Mouse (Mus musculus): ENCODE measurements around the gene Olfr1178. TPM values are rescaled to one million over a fixed set of nuclear protein-coding genes. Genes with fewer than 3 reads are reported as not detected.

Gene Olfr1178
- total RNA-seq (2021): not detected
- long read RNA-seq, experiment 1: 0 reads
- long read RNA-seq, experiment 2: 0 reads

DNA sequence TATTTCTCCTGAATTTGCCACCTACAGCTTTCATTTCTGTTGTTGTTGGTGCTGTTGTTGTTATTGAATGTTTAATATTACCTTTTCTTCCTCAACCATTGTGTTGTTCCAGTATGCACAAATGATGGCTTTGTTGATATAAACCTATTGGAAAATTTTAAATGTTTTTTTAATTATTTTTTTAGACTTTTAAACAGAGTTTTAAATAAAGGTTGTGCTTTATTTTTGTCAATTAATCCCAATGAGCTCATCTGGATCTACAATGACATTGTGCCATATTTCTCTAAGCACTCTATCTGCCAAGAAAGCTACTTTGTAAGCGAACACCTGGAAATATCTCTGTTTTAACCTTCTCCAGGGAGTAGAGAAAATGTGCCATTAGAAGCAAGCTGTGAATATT lies at the start of gene Olfr1178:
Gene Olfr1178, plus strand, starts transcription at position 301 of the 400 bp plus-strand sequence.
- intact Hi-C loops (cut with DNase I): no loop called here
- no peak for DNase-seq

DNA sequence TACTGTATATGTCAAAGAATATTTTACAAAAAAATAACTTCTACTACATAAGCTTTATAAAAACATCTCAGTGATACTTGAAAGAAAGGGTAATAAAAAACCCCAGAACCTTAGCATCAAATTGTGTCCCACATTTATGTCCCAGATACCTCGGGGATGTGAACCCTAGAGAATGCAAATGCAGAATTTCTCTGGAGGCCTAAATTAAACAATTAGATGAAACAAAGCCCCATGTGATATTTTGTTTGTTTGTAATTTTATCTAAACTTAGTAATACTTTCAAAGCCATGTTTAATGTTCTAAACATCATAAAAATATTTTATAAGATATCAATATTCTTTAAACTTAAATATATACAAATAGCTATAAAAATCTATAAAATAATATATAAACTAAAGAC lies 40.5 kb upstream of the Olfr1178 start, which contains the start of gene Olfr1177-ps:
Gene Olfr1177-ps, minus strand, starts transcription at position 101 of the 400 bp plus-strand sequence.
- no peak for DNase-seq
- intact Hi-C loops (cut with DNase I): no loop called here

DNA sequence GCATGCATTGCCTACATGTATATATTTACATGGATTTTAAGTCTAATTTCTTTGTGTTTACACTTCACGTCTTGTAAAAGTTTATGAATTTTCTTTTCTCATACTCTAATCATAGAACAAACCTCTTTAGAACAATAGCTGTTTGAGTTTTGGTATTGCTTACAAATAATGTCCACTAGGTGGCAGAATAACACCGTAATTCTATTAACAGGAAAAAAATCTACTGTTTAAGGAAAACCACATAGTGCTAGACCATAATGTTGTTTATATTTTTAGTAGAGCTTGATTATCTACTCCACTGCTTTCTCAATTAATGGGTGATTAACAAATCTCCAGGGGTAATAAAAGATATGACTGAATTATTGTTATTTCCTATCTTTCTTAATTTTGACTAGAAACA lies 30.6 kb upstream of the Olfr1178 start:
- intact Hi-C loops (cut with DNase I): no loop called here
- no peak for DNase-seq

DNA sequence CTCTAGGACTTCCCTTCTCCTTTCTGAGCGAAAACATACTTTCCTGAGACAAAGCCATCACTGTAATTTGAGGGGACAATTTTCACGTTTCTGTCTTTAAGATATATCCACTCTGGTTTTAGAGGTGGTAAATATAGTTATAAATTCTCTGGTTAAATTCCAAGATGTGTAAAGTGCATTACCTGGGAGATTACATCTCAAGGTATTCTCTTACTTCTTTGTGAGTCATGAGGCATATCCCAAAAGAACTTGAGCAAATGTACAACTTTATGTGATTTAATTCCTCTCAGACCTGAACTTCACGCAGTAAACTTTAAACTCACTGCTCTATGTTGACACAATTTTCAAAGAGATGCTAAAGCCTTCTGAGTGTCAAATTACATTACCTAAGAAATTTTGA lies 19.5 kb downstream of the Olfr1178 start, which contains the start of gene Olfr1179:
Gene Olfr1179, minus strand, starts transcription at position 101 of the 400 bp plus-strand sequence.
- no peak for DNase-seq
- intact Hi-C loops (cut with DNase I): no loop called here

DNA sequence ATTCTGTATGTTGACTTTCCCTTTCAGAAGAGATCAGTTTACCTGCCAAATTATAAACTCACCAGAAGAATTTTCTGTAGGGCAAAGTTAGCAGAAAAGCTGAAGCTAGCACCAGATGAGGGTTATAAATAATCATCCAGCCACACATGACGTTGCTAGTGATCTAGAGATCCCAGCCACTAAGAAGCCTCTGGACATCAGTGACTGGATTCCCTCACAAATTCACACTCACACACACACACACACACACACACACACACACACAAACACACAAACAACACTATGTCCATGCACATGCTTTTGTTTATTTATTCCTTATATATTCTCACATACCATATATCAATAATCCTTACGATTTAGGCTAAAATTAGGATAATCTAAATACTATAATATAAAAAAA lies 32.2 kb downstream of the Olfr1178 start, which contains the start of gene Olfr1180:
Gene Olfr1180, minus strand, starts transcription at position 101 of the 400 bp plus-strand sequence.
- intact Hi-C loops (cut with DNase I): no loop called here
- no peak for DNase-seq

DNA sequence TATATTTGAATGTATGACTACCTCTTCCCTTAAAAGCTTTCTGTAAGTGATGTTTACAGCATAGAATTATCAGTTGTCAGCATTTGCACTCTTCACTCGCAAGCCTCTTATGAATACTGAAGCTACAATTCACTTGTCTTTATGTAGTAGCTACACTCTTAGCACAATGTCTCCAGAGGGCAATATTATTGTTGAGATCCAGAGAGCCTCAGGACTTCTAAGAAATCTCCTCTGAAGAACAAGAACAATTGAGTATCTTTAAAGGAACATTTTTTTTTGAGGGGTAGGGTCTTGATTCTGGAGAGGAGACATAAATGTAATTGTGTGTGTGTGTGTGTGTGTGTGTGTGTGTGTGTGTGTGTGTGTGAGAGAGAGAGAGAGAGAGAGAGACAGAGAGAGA lies 39.2 kb downstream of the Olfr1178 start, which contains the start of gene Olfr1181:
Gene Olfr1181, minus strand, starts transcription at position 101 of the 400 bp plus-strand sequence.
- intact Hi-C loops (cut with DNase I): no loop called here
- DNase-seq: no peak

DNA sequence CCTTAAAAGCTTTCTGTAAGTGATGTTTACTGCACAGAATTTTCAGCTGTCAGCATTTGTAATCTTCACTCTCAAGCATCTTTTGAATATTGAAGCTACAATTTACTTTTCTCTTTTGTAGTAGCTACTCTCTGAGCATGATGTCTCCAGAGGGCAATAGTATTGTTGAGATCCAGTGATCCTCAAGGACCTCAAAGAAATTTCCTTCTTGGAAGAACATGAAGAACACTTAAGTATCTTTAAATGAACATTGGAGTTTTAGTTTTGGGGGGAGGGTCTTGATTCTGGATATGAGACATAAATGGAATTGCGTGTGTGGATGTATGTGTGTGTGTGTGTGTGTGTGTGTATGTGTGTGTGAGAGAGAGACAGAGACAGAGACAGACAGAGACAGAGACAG lies 62.2 kb downstream of the Olfr1178 start, which contains the start of gene Gm13757:
Gene Gm13757, minus strand, starts transcription at position 101 of the 400 bp plus-strand sequence.
- DNase-seq: no peak
- intact Hi-C loops (cut with DNase I): no loop called here

Other genes with a start within 250 kb of the Olfr1178 start
- gene Olfr1167, start 231.9 kb upstream of the Olfr1178 start, total RNA-seq (2021): not detected
- gene Olfr1168, start 205.2 kb upstream of the Olfr1178 start, total RNA-seq (2021): not detected
- gene Olfr1170, start 158.7 kb upstream of the Olfr1178 start, total RNA-seq (2021): not detected
- not detected for gene Olfr1173, start 107.2 kb upstream of the Olfr1178 start, total RNA-seq (2021)
- not detected for gene Olfr1174-ps, start 71.9 kb upstream of the Olfr1178 start, total RNA-seq (2021)
- not detected for gene Olfr1175-ps, start 59.8 kb upstream of the Olfr1178 start, total RNA-seq (2021)
- gene Olfr1176, start 50.3 kb upstream of the Olfr1178 start, total RNA-seq (2021): not detected
- not detected for gene Olfr1177-ps, start 40.6 kb upstream of the Olfr1178 start, total RNA-seq (2021)
- not detected for gene Olfr1179, start 19.4 kb downstream of the Olfr1178 start, total RNA-seq (2021)
- gene Olfr1180, start 32.1 kb downstream of the Olfr1178 start, total RNA-seq (2021): not detected
- gene Olfr1181, start 39.1 kb downstream of the Olfr1178 start, total RNA-seq (2021): not detected
- gene Gm13757, start 62.1 kb downstream of the Olfr1178 start, total RNA-seq (2021): not detected
- gene Olfr1183, start 67.8 kb downstream of the Olfr1178 start, total RNA-seq (2021): not detected
- not detected for gene Olfr1184, start 96.5 kb downstream of the Olfr1178 start, total RNA-seq (2021)
- not detected for gene Olfr1185-ps1, start 106.3 kb downstream of the Olfr1178 start, total RNA-seq (2021)
- gene Olfr1186, start 131.5 kb downstream of the Olfr1178 start, total RNA-seq (2021): not detected
- not detected for gene Olfr1188, start 169.9 kb downstream of the Olfr1178 start, total RNA-seq (2021)
- gene Olfr1189, start 199.4 kb downstream of the Olfr1178 start, total RNA-seq (2021): not detected